Mouse (Mus musculus) neural tube, embryonic 14.5 days (tissue): ENCODE measurements around the gene AC161166.1. TPM values are rescaled to one million over a fixed set of nuclear protein-coding genes. Genes with fewer than 3 reads are reported as not detected.

Experiments used
- ATAC-seq: fragments of 200-750 bp; cut with Nextera tagmentation; 2 replicates; pipeline ENCODE4 v1.8.0; 2017; ENCODE audit warnings: low read depth, mild to moderate bottlenecking, moderate TSS enrichment, moderate library complexity
- H3K27ac ChIP-seq: fragments of 300-500 bp; sonication (generic); 2 replicates; pipeline ENCODE4 v1.5.1; 2014; ENCODE audit warnings: low read depth, mild to moderate bottlenecking, control low read depth, low read length, moderate library complexity, mixed read lengths
- H3K27me3 ChIP-seq: fragments of 300-500 bp; sonication (generic); 2 replicates; pipeline ENCODE4 v1.6.1; 2014; ENCODE audit warnings: low read length; ENCODE audit not compliant: control insufficient read depth, insufficient read depth
- H3K36me3 ChIP-seq: fragments of 300-500 bp; sonication (generic); 2 replicates; pipeline ENCODE4 v1.6.1; 2014; ENCODE audit warnings: low read length, mixed read lengths; ENCODE audit not compliant: control insufficient read depth, insufficient read depth
- H3K4me1 ChIP-seq: fragments of 300-500 bp; sonication (generic); 2 replicates; pipeline ENCODE4 v1.6.1; 2014; ENCODE audit warnings: low read length; ENCODE audit not compliant: control insufficient read depth, insufficient read depth
- H3K4me2 ChIP-seq: fragments of 300-500 bp; sonication (generic); 2 replicates; pipeline ENCODE4 v1.6.1; 2014; ENCODE audit warnings: mild to moderate bottlenecking, low read depth, low read length, control low read depth
- H3K4me3 ChIP-seq: fragments of 300-500 bp; sonication (generic); 2 replicates; pipeline ENCODE4 v1.5.1; 2014; ENCODE audit warnings: low read depth, low read length, control low read depth, mixed read lengths
- H3K9ac ChIP-seq: fragments of 300-500 bp; sonication (generic); replicated peaks from 2 replicates; pipeline ENCODE4 v1.6.1; 2014; ENCODE audit warnings: low read depth, mild to moderate bottlenecking, control low read depth, low read length, mixed read lengths
- H3K9me3 ChIP-seq: fragments of 300-500 bp; sonication (generic); 2 replicates; pipeline ENCODE4 v1.6.1; 2016; ENCODE audit warnings: low read length; ENCODE audit not compliant: control insufficient read depth
- WGBS: fragments of 180-500 bp; shearing (Covaris S2); extraction: QIAGEN DNeasy Blood & Tissue Kit; methylation state at CpG from one replicate; pipeline ENCODE4 v1.1.7; 2014; 5-methylcytosine and 5-hydroxymethylcytosine counted together
- polyA plus RNA-seq: library from polyadenylated mRNA; unstranded; fragments of >200 nt; fragmentation: Nextera tagmentation; extraction: Ambion mirVana; gene quantifications from 2 replicates; pipeline ENCODE4 v1.2.1, GENCODE M21; 2014

Gene AC161166.1
- polyA plus RNA-seq, 1 experiment from 2014 or later: 2.2 TPM

- Histone ChIP-seq H3K27ac (peak overlapping the region; percentile 88), H3K9me3 (no peaks in the 10 kb centered on the region), H3K27me3 (no peaks in the 10 kb centered on the region; the same call in 1 of the 2 replicates), H3K9ac (peak overlapping the region; percentile 92), H3K4me1 (peaks cover 49% of the 10 kb centered on the region), H3K4me3 (peak overlapping the region; percentile 68), H3K4me2 (peak overlapping the region; percentile 71), H3K36me3 (no peaks in the 10 kb centered on the region)
- ATAC-seq: peak; percentile 4
- WGBS: under 1% methylated on average over 14 of the region's 38 CpGs
These were observed 29.8 kb downstream of the AC161166.1 start for GRCm38 (mm10) chr7:24482208-24483020.

GRCm38 (mm10) chr7:24481474-24482207 is 30.6 kb downstream of the AC161166.1 start, which contains the start of gene Cadm4:
Gene Cadm4, plus strand, starts transcription at chr7:24482023.
- peak within 1 kb of the TSS; percentile 68 for H3K4me3 ChIP-seq
- peak within 1 kb of the TSS; percentile 71 for H3K4me2 ChIP-seq
- H3K27ac ChIP-seq: peak within 1 kb of the TSS; percentile 88
- H3K36me3 ChIP-seq: no peaks in the 10 kb centered on the region
- WGBS: 1% methylated on average over 59 of the region's 83 CpGs
- H3K27me3 ChIP-seq: no peaks in the 10 kb centered on the region; the same call in 1 of the 2 replicates
- no peaks in the 10 kb centered on the region for H3K9me3 ChIP-seq
- ATAC-seq: peak; percentile 84
- peak within 1 kb of the TSS; percentile 92 for H3K9ac ChIP-seq
- peaks cover 43% of the 10 kb centered on the region for H3K4me1 ChIP-seq

- ATAC-seq: peak; percentile 61
- Histone ChIP-seq H3K4me1 (peaks cover 37% of the 10 kb centered on the region), H3K27ac (no peak overlapping the region; the same call in 1 of the 2 replicates), H3K36me3 (no peaks in the 10 kb centered on the region), H3K4me2 (peak overlapping the region; percentile 71), H3K9me3 (no peaks in the 10 kb centered on the region), H3K4me3 (peak overlapping the region; percentile 68), H3K9ac (peak overlapping the region; percentile 92), H3K27me3 (no peaks in the 10 kb centered on the region; the same call in 1 of the 2 replicates)
- WGBS: 10% methylated on average over 14 of the region's 14 CpGs
These were observed 31.2 kb downstream of the AC161166.1 start for GRCm38 (mm10) chr7:24480986-24481473.

- Histone ChIP-seq H3K9me3 (no peaks in the 10 kb centered on the region), H3K4me1 (peaks cover 30% of the 10 kb centered on the region), H3K36me3 (no peaks in the 10 kb centered on the region), H3K4me2 (peak overlapping the region; percentile 71), H3K27ac (no peak overlapping the region), H3K4me3 (peak overlapping the region; percentile 68), H3K9ac (peak overlapping the region; percentile 92; the same call in 1 of the 2 replicates), H3K27me3 (no peaks in the 10 kb centered on the region; the same call in 1 of the 2 replicates)
- WGBS: 51% methylated on average over 18 of the region's 18 CpGs
- no peak for ATAC-seq
These were observed 31.9 kb downstream of the AC161166.1 start for GRCm38 (mm10) chr7:24480121-24480941.

- Histone ChIP-seq H3K9ac (peak overlapping the region; percentile 16; the same call in 1 of the 2 replicates), H3K27ac (no peak overlapping the region), H3K4me2 (no peak overlapping the region), H3K4me1 (peaks cover 27% of the 10 kb centered on the region), H3K36me3 (no peaks in the 10 kb centered on the region), H3K27me3 (no peaks in the 10 kb centered on the region; the same call in 1 of the 2 replicates), H3K4me3 (no peak overlapping the region), H3K9me3 (no peaks in the 10 kb centered on the region)
- 92% methylated on average over 2 of the region's 2 CpGs for WGBS
- ATAC-seq: no peak
These were observed 32.6 kb downstream of the AC161166.1 start for GRCm38 (mm10) chr7:24479685-24480084.

GRCm38 (mm10) chr7:24478911-24479310 is 33.3 kb downstream of the AC161166.1 start:
- no peak overlapping the region for H3K9ac ChIP-seq
- H3K4me3 ChIP-seq: no peak overlapping the region
- H3K4me1 ChIP-seq: peaks cover 20% of the 10 kb centered on the region
- no peaks in the 10 kb centered on the region; the same call in 1 of the 2 replicates for H3K27me3 ChIP-seq
- ATAC-seq: no peak
- H3K4me2 ChIP-seq: no peak overlapping the region
- H3K36me3 ChIP-seq: no peaks in the 10 kb centered on the region
- no peaks in the 10 kb centered on the region for H3K9me3 ChIP-seq
- WGBS: 93% methylated on average over 5 of the region's 5 CpGs
- no peak overlapping the region for H3K27ac ChIP-seq

GRCm38 (mm10) chr7:24476856-24477255 is 35.4 kb downstream of the AC161166.1 start:
- Histone ChIP-seq H3K4me2 (no peak overlapping the region), H3K9me3 (no peaks in the 10 kb centered on the region), H3K4me1 (peaks cover 11% of the 10 kb centered on the region; the same call in 1 of the 2 replicates), H3K9ac (no peak overlapping the region), H3K27ac (no peak overlapping the region), H3K36me3 (no peaks in the 10 kb centered on the region), H3K4me3 (no peak overlapping the region), H3K27me3 (no peaks in the 10 kb centered on the region; the same call in 1 of the 2 replicates)
- ATAC-seq: no peak
- WGBS: 86% methylated on average over 7 of the region's 7 CpGs

- WGBS: 86% methylated on average over 8 of the region's 8 CpGs
- no peak for ATAC-seq
- Histone ChIP-seq H3K27me3 (no peaks in the 10 kb centered on the region), H3K9me3 (no peaks in the 10 kb centered on the region), H3K4me1 (peaks cover 11% of the 10 kb centered on the region; the same call in 1 of the 2 replicates), H3K9ac (no peak overlapping the region), H3K4me2 (no peak overlapping the region), H3K36me3 (no peaks in the 10 kb centered on the region), H3K4me3 (no peak overlapping the region), H3K27ac (no peak overlapping the region)
These were observed 35.9 kb downstream of the AC161166.1 start for GRCm38 (mm10) chr7:24476338-24476737.
